Mouse (Mus musculus): Measurements from ENCODE around the gene Ninl.
A peak's percentile ranks its signal among the peaks of the same experiment; 100 is the strongest.

Gene Ninl

DNA sequence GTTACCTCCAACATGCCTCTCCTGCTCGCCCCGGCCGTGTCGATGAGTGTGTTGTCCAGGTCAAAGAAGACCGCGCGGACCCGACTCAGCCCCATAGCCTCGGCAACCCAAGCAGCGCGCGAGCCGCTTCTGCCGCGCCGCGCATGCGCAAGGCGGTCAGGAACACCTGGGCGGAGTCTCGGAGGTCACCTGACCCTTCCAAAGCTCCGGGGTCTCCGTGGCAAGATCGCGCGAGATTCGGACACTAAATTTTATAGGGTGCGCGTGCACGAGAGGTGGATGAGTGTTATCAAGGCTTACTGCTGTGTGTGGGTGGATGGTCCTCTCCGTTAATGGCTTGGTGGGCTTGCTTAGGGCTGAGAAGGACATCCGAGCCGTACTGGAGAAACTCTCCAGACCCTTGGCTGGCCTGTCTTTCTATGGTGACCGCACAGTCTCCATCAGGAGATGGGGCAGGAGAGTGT, at the start of gene Ninl, which contains the start of gene Nanp:
Ninl (minus strand) TSS at position 151 of the 464 bp plus-strand sequence.
Nanp (minus strand) TSS at position 167 of the 464 bp plus-strand sequence.
- peak; percentile 94 to 95 for DNase-seq (ENCODE audit: low spot score in 2 of 2)

GRCm38 (mm10) chr2:151056637-151057036, 17.5 kb upstream of the Ninl start:
- DNase-seq (ENCODE audit: low spot score in 2 of 2): no peak

GRCm38 (mm10) chr2:151040411-151040810, 1.2 kb upstream of the Ninl start:
- DNase-seq (ENCODE audit: low spot score in 2 of 2): no peak

- DNase-seq (ENCODE audit: low spot score in 2 of 2): no peak
Measured at GRCm38 (mm10) chr2:151039726-151040125, 544 bp upstream of the Ninl start.

GRCm38 (mm10) chr2:151038811-151039222, 365 bp downstream of the Ninl start:
- DNase-seq (ENCODE audit: low spot score in 2 of 2): no peak

GRCm38 (mm10) chr2:151037876-151038552, 1.2 kb downstream of the Ninl start:
- no peak for DNase-seq (ENCODE audit: low spot score in 2 of 2)

GRCm38 (mm10) chr2:151037292-151037691, 1.9 kb downstream of the Ninl start:
- DNase-seq (ENCODE audit: low spot score in 2 of 2): no peak

DNA sequence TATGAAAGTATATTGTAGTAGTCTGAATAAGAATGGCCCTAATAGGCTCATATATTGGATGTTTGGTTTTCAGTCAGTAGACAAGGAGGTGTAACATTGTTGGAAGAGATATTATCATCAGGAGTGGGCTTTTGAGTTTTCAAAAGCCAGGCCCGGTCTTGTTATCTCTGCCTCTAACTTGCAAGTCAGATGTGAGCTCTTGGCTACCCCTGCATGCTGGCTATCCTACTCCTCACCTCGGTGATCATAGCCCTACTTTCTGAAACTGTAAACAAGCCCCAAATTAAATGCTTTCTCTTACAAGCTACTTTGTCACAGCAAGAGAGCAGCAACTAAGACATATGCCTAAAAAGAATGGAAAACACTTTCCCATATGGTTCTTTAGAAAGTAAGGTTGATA, 2.5 kb downstream of the Ninl start:
- DNase-seq (ENCODE audit: low spot score in 2 of 2): no peak

DNA sequence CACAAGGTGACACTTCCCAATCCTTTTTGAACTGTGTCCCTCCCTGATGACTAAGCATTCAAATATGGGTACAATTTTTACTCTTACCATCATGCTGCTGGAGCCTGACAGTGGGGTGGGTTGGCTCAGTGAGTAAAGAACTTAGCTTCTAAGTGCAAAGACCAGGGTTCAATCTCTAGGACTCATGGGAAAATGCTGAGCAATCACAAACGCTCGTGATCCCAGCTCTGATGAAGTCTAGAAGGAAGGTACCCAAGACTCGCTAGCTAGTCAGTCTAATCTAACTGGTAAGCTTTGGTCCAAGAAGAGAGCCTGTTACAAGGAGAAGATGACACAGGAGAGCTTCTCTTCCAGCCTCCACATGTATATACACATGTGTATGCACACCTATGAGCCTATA, 4.7 kb downstream of the Ninl start:
- DNase-seq (ENCODE audit: low spot score in 2 of 2): no peak

DNA sequence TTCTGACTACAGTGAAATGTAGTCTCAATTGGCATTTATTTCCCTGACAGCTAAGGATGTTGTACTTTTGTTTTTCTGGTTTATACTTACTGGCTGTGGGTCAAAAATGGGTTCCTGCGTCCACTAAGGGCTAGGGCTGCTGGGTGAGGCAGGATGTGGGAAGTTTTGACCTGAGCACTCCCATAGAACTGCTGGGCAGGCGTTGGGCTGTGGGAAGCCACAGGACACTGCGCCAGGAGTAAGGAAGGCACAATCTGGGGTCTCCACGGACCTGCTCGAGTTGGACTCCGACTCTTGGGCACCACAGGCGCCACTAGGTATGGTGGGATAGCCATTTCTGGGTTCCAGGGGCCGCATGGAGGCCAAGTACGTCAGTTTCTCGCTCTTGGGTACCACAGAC, 18.0 kb downstream of the Ninl start:
- DNase-seq (ENCODE audit: low spot score in 2 of 2): no peak

DNA sequence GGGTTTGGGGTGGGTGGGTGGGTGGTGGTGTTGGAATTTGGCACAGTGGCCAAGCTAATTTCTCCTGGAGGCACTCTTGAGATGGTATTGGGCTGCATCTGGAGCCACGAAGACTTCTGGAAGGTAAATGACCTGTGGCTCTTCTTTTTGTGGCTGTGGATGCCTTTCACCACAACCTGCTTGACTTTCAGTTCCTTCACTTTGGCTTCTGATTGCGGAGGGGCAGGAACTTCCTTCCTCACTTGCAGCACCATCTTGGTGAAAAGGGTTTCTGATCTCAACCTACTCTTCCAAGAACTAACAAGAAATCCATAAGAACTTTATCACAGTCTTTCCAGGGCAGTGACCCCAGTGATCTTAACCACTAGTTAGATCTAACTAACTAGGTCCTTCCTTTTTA, 23.9 kb downstream of the Ninl start:
- DNase-seq (ENCODE audit: low spot score in 2 of 2): no peak

DNA sequence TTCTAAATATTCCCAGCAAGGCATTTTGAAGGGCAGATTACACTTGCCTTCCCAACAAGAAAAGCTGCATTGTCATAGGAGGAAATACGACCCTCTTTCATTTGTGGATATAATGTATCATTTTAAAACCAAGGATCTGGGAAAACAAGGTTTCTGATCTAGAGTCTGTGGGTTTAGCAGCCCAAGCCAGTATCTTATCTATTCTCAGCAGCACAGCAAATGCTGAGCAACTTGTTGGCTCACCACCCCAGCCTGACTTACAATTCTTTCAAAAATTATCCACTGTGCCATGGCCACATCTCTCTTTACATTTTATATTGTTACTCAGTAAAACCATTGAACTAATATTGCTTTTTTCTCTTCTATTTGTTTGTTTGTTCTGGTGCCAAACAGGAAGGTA, 27.9 kb downstream of the Ninl start:
- no peak for DNase-seq (ENCODE audit: low spot score in 2 of 2)

DNA sequence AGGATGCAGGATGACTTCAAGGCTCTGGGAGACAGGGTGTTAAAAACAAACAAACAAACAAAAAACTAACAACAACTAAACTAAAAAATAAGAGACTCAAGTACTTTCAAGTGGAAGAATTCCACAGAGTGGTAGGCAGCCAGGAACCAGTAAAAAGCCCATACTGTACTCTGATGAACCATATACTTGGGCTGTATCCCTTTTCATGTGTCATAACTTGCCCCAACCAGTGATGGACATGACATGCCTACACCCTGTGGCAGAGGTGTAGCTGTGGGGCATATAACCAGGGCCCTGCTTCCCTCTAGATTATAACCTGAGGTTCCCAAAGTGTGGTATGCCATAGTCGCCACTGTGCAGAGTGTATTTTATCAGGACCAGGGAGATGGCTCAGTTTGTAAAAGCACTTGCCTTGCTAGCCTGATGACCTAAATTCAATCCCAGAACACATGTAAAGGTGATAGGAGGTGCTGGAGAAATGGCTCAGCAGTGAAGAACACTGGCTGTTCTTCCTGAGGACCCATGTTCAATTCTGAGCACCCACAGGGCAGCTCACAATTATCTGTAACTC, 29.6 kb downstream of the Ninl start:
- DNase-seq (ENCODE audit: low spot score in 2 of 2): no peak

DNA sequence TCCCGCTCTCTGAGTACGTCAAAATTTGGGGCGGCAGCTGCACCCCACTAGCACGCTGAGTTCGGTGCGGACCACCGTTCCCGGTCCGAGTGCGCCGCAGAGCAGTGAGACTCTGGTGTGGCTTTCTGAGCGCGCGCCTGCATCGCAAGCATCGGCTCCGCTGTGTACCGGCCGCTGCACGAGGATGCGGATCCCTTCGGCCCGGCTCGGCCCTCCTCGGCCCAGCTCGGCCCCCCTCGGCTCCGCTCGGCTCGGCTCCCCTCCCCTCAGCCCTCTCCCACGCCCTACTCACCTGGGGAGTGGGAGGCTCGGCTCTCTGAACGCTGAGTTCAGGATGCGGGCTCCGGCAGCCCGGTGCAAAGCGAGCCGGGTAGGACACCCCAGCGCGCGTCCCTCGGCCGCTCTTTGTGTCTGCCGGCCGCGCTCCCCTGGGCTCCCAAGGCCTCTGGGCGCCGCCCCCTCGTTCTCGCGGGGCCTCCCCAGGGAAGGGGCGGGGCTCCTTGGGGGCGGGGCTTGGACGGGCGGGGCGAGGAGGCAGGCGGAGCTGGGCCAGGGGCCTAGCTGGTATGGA, 30.2 kb downstream of the Ninl start:
- DNase-seq (ENCODE audit: low spot score in 2 of 2): peak; percentile 49 to 52

DNA sequence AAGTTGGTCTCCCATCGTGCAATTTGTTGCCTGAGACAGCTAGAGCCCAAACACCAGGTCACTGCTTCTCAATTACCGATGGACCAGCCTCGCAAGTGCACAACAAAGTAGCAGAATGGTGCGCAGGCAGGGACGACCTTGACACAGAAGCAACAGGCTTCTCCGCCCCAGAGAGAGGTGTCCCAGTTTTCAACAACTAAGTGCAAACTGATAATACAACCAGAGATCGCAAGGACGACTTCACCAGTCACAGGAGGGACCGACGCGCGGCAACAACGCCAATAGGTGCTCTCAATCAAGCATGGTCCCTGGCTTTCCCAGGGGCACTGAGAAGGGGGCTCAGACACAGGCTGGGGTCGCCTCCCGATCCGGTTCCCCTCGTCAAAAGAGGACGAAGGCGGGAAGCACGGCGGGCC, 30.7 kb downstream of the Ninl start:
- no peak for DNase-seq (ENCODE audit: low spot score in 2 of 2)

- DNase-seq (ENCODE audit: low spot score in 2 of 2): no peak
Measured at GRCm38 (mm10) chr2:151008006-151008405, 31.2 kb downstream of the Ninl start.

DNA sequence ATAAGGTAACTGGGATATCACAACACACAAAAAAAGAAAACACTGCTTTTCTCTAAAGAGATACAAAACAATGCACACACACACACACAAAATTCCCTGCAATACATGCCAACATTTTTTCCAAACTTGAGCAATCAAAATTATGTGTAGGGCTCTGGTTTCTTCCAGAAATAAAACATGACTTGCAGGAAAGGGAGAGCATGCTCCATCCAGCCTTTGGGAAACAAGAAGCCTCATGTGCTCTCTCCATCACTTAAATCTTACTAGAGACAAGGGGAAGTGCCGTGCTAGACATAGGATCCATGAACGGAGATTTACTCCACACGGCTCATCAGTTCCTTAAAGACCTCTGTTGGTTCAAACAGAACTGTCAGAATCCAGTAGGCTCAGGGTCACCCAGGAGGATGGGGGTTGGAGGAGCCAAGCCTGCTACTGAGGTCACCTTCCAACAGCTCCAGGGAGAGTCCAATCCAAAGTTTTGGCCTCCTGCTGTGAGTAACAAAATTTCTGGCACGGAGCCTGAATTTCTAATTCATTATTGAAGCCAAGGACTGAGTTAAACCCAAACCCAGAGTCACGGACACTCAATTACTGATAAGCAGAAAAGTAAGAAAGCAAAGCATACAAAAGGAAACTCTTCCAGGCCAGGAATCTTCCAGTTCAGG, 32.8 kb downstream of the Ninl start:
- DNase-seq (ENCODE audit: low spot score in 2 of 2): no peak

DNA sequence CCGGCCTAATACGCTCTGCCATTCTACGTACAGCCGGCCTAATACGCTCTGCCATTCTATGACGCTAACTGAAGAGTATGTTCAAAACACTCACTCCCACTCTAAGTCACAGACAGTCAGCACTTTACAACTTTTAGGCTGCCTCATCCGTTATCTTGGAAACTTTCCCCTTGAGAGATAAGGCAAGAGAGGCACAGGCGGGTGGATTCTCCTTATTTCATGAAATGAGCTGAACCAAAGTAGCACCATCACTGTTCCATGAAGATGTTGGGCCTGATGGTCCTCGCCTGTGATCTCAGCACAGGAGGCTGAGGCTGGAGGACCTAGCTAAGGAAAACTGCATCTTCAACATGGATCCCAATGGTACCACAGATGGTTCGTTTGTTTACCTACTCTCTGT, 34.8 kb downstream of the Ninl start:
- no peak for DNase-seq (ENCODE audit: low spot score in 2 of 2)

DNA sequence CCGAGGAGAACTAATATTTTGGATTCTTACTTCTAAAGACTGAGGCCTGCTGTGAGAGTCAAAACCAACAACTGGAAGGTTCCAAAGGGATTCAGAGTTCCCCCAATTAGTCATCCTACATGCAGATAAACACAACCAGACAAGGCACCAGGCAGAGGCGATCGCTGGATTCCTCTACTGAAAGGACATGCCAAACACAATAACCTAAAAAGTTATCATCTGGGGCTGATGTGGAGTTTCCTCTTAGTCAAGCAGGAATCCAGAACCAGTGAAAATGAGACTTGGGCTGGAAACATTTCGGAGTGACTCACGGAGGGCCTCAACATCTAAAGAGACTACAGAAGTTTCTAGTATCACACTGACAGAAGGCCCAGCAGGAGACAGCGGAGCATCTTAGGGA, 35.4 kb downstream of the Ninl start:
- peak; percentile 46 to 49 for DNase-seq (ENCODE audit: low spot score in 2 of 2)

DNA sequence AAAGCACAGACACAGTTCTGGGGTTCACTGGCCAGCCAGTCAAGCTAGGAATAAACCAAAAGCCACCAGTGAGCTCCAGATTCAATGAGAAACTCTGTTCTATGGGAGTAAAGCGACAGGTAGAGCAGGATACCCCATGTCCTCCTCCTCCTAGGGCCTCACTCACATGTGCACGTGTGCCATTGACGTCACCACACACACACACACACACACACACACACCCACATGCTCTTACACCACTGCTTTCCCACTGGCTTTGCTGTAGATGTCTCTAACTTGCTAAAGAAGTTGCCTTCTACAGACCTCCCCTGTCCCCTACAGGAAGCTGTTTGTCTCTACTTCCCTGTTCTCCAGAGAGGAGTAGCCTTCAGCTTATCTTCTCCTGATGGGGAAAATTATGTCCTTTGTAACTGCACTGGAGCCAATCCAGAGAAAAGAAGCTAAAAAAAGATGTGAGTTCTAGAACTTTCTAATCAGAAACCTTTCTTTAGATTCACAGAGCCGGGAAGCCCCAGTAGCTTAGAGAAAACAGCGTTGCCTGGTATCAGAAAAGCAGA, 37.5 kb downstream of the Ninl start:
- no peak for DNase-seq (ENCODE audit: low spot score in 2 of 2)

GRCm38 (mm10) chr2:151000402-151001178, 38.6 kb downstream of the Ninl start:
- peak in 1 of 2 experiments; percentile 40 for DNase-seq (ENCODE audit: low spot score in 2 of 2)

- DNase-seq (ENCODE audit: low spot score in 2 of 2): no peak
Measured at GRCm38 (mm10) chr2:150999021-150999420, 40.2 kb downstream of the Ninl start.

Data from heart, adult 9 months (tissue).